ENCODE assay signal across 18 mouse cellular contexts in genomic region chr8:87467906-87468305, GRCm38 (mm10). TPM values are rescaled to one million over a fixed set of nuclear protein-coding genes. Genes with fewer than 3 reads are reported as not detected.
DNase-seq lines count a peak whose midpoint lies in the region; ATAC-seq and TF ChIP-seq lines count a peak whose summit lies in the region.
"Had no signal": no experiment of that assay in that cellular context is flagged by ENCODE, and none has a peak within 500 bp of the region (broad histone marks: within the 10 kb centered on the region; RNA-seq: fewer than 3 reads in every experiment).

No protein-coding gene starts in this region.

- H3K4me2 ChIP-seq in forebrain, embryonic 14.5 days (ENCODE audit: low read length) = no peak overlapping the region
- H3K4me2 ChIP-seq in midbrain, embryonic 14.5 days (ENCODE audit: low read length) = peak overlapping the region; percentile 95; the same call in 1 of the 2 replicates
- H3K4me2 ChIP-seq in liver, postnatal 0 days (ENCODE audit: low read depth, low read length) = no peak overlapping the region

- WGBS in forebrain, embryonic 14.5 days = 13% methylated on average over 3 of the region's 3 CpGs
- WGBS in forebrain, embryonic 10.5 days = 11% methylated on average over 3 of the region's 3 CpGs
- WGBS in midbrain, embryonic 14.5 days = 15% methylated on average over 3 of the region's 3 CpGs
- WGBS in liver, postnatal 0 days (ENCODE audit: insufficient replicate concordance) = 14% methylated on average over 3 of the region's 3 CpGs

- ATAC-seq in forebrain, embryonic 14.5 days = no peak
- ATAC-seq in midbrain, embryonic 14.5 days (ENCODE audit: low FRiP score, low TSS enrichment) = no peak
- ATAC-seq in liver, postnatal 0 days = no peak
- no peak for ATAC-seq in monocyte, adult 5-6 weeks (replicated peaks; ENCODE audit: insufficient number of reproducible peaks, low FRiP score, low TSS enrichment, poor library complexity, severe bottlenecking)
- ATAC-seq: forebrain, embryonic 15.5 days; intestine, embryonic 15.5 days had no signal

- no peak for TF ChIP-seq CTCF in liver, postnatal 0 days (IDR thresholded peaks at IDR 0.05; ENCODE audit: low read depth)

- H3K36me3 ChIP-seq in forebrain, embryonic 14.5 days (ENCODE audit: control insufficient read depth, insufficient read depth, low read length) = no peaks in the 10 kb centered on the region
- no peaks in the 10 kb centered on the region for H3K36me3 ChIP-seq in forebrain, embryonic 10.5 days (replicated peaks)
- no peaks in the 10 kb centered on the region for H3K36me3 ChIP-seq in midbrain, embryonic 14.5 days (ENCODE audit: control insufficient read depth, insufficient read depth, low read length)
- H3K36me3 ChIP-seq in liver, postnatal 0 days (replicated peaks; ENCODE audit: insufficient read depth, low read length) = no peaks in the 10 kb centered on the region
- H3K36me3 ChIP-seq: forebrain, embryonic 15.5 days; G1E; intestine, embryonic 15.5 days; limb, embryonic 15.5 days had no signal

- peaks cover 60% of the 10 kb centered on the region for H3K27me3 ChIP-seq in forebrain, embryonic 14.5 days (replicated peaks; ENCODE audit: control insufficient read depth, insufficient read depth, low read length)
- peaks cover 91% of the 10 kb centered on the region for H3K27me3 ChIP-seq in forebrain, embryonic 10.5 days (ENCODE audit: poor library complexity, severe bottlenecking)
- peaks cover 42% of the 10 kb centered on the region for H3K27me3 ChIP-seq in midbrain, embryonic 14.5 days (ENCODE audit: control insufficient read depth, insufficient read depth, low read length)
- H3K27me3 ChIP-seq in liver, postnatal 0 days (ENCODE audit: insufficient read depth, low read length) = peaks cover 69% of the 10 kb centered on the region

- peaks cover 15% of the 10 kb centered on the region for H3K4me1 ChIP-seq in forebrain, embryonic 14.5 days (ENCODE audit: control insufficient read depth, insufficient read depth, low read length)
- H3K4me1 ChIP-seq in forebrain, embryonic 10.5 days = peaks cover 49% of the 10 kb centered on the region
- H3K4me1 ChIP-seq in midbrain, embryonic 14.5 days (ENCODE audit: control insufficient read depth, insufficient read depth, low read length) = peaks cover 31% of the 10 kb centered on the region
- peaks cover 8% of the 10 kb centered on the region for H3K4me1 ChIP-seq in liver, postnatal 0 days (ENCODE audit: insufficient read depth)

- no peaks in the 10 kb centered on the region for H3K9me3 ChIP-seq in forebrain, embryonic 14.5 days (replicated peaks; ENCODE audit: control insufficient read depth, low read length)
- no peaks in the 10 kb centered on the region for H3K9me3 ChIP-seq in forebrain, embryonic 10.5 days
- H3K9me3 ChIP-seq in midbrain, embryonic 14.5 days (ENCODE audit: control insufficient read depth, low read length) = no peaks in the 10 kb centered on the region
- H3K9me3 ChIP-seq in liver, postnatal 0 days (ENCODE audit: low read length) = no peaks in the 10 kb centered on the region
- H3K9me3 ChIP-seq: forebrain, embryonic 15.5 days; intestine, embryonic 15.5 days; limb, embryonic 15.5 days had no signal

- DNase-seq in forebrain, embryonic 14.5 days (ENCODE audit: low spot score) = no peak
- no peak for DNase-seq in forebrain, embryonic 10.5 days (ENCODE audit: extremely low spot score, low spot score)
- DNase-seq in R1 (ENCODE audit: low read depth, low spot score) = peak; percentile 9
- DNase-seq in embryo, embryonic 11 days = peak; percentile 16
- no peak for DNase-seq in midbrain, embryonic 14.5 days
- DNase-seq in thymus, postnatal 36 days = no peak
- DNase-seq in liver, postnatal 0 days = no peak
- DNase-seq: adrenal gland, postnatal 10 days; heart, adult 18-20 months; lung, adult 18-20 months; lung, postnatal 4 days had no signal

- H3K4me3 ChIP-seq in forebrain, embryonic 14.5 days (ENCODE audit: low read depth, low read length) = 0 out of 2 replicates have a peak overlapping the region, but pooled peaks have one; percentile 5
- H3K4me3 ChIP-seq in forebrain, embryonic 10.5 days = no peak overlapping the region
- H3K4me3 ChIP-seq in midbrain, embryonic 14.5 days (replicated peaks; ENCODE audit: low read depth, low read length) = no peak overlapping the region
- no peak overlapping the region for H3K4me3 ChIP-seq in liver, postnatal 0 days (ENCODE audit: low read depth, low read length)
- H3K4me3 ChIP-seq: intestine, embryonic 15.5 days had no signal

- no peak overlapping the region for H3K9ac ChIP-seq in forebrain, embryonic 14.5 days (ENCODE audit: low read length)
- H3K9ac ChIP-seq in midbrain, embryonic 14.5 days (replicated peaks; ENCODE audit: low read length) = no peak overlapping the region
- H3K9ac ChIP-seq in liver, postnatal 0 days (replicated peaks) = no peak overlapping the region
- H3K9ac ChIP-seq: forebrain, embryonic 15.5 days; intestine, embryonic 15.5 days; limb, embryonic 15.5 days had no signal

- no peak for TF ChIP-seq EP300 in liver, postnatal 0 days (IDR thresholded peaks at IDR 0.05; ENCODE audit: low read depth)

- H3K27ac ChIP-seq in forebrain, embryonic 14.5 days (ENCODE audit: low read depth, low read length) = no peak overlapping the region
- H3K27ac ChIP-seq in forebrain, embryonic 10.5 days = no peak overlapping the region
- no peak overlapping the region for H3K27ac ChIP-seq in midbrain, embryonic 14.5 days (replicated peaks; ENCODE audit: low read depth, low read length)
- no peak overlapping the region for H3K27ac ChIP-seq in liver, postnatal 0 days (ENCODE audit: low read depth)
- H3K27ac ChIP-seq: forebrain, embryonic 15.5 days; intestine, embryonic 15.5 days; limb, embryonic 15.5 days had no signal

RNA-seq across cellular contexts. Expression of gene Cbln1, which starts 4.5 kb away (rescaled TPM):
- polyA plus RNA-seq in forebrain, embryonic 14.5 days (2014; fragmentation: Nextera tagmentation; extraction: Ambion mirVana) = 9.4 and 11.0 TPM in 2 replicates
- 1.5 TPM in 2 replicates for polyA plus RNA-seq in forebrain, embryonic 10.5 days (2016; fragmentation: Nextera tagmentation; extraction: Ambion mirVana)
- 20.3 and 22.6 TPM in 2 replicates for polyA plus RNA-seq in midbrain, embryonic 14.5 days (2014; fragmentation: Nextera tagmentation; extraction: Ambion mirVana)
- polyA plus RNA-seq in liver, postnatal 0 days (2015; fragmentation: Nextera tagmentation; extraction: Ambion mirVana) = not detected in 2 replicates
- not detected in 3 replicates for total RNA-seq in monocyte, adult 5-6 weeks (2017)
- total RNA-seq: G1E; gastrocnemius, adult 18-20 months had no signal
- polyA plus RNA-seq: G1E; kidney, embryonic 16.5 days had no signal

Comparison
In these comparisons a context has a peak if more than half of its experiments do, and no peak if none do; other contexts are left out.
1. DNase-seq: peak in R1 (single experiment) and embryo, embryonic 11 days (single experiment); none in forebrain, embryonic 14.5 days (single experiment), forebrain, embryonic 10.5 days (single experiment), midbrain, embryonic 14.5 days (single experiment), thymus, postnatal 36 days (0 of 2) and liver, postnatal 0 days (single experiment).